Mouse (Mus musculus): Measurements from ENCODE around the gene Acer1.

GRCm38 (mm10) chr17:57027471-57027870 lies 45.5 kb upstream of the Acer1 start:
- TF ChIP-seq CTCF (IDR thresholded peaks at IDR 0.05; ENCODE audit: control insufficient read depth, insufficient read depth, low read length) (no peak), POLR2A (IDR thresholded peaks at IDR 0.05; ENCODE audit: borderline replicate concordance, control insufficient read depth, low read depth, low read length) (no peak)
